Mouse (Mus musculus): ENCODE data around the gene Krt13. TPM values are rescaled to one million over a fixed set of nuclear protein-coding genes. Genes with fewer than 3 reads are reported as not detected.

Gene Krt13
- polyA plus RNA-seq (2012; rRNA removed), result not detected in 2 replicates

- DNase-seq (ENCODE audit: low read depth), result no peak
Measured at GRCm38 (mm10) chr11:100121466-100121865, at the start of gene Krt13. Gene Krt13, minus strand, starts transcription at chr11:100121566.

- no peak for DNase-seq (ENCODE audit: low read depth)
Measured at GRCm38 (mm10) chr11:100168765-100169762, 47.7 kb upstream of the Krt13 start.

- DNase-seq (ENCODE audit: low read depth), result no peak
Measured at GRCm38 (mm10) chr11:100168071-100168470, 46.7 kb upstream of the Krt13 start.

DNA sequence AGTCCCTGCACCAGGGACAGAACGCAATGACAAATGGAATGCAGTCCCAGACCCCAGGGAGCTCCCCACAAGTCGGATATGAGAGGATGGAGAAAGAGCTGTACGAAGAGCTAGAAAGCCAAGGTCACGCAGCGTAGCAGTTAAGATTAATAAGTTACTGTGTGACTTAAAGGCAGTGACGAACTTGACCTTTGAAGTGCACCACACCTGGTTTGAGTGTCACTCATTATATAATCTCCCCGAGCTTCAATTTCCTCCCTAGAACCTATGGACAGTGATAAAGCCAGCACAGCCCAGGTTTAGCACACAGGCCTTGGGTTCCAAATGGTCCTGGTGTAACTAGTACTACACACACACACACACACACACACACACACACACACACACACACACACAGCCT lies 43.0 kb upstream of the Krt13 start:
- DNase-seq (ENCODE audit: low read depth), result no peak

GRCm38 (mm10) chr11:100157908-100158477 lies 36.6 kb upstream of the Krt13 start:
- no peak for DNase-seq (ENCODE audit: low read depth)

DNA sequence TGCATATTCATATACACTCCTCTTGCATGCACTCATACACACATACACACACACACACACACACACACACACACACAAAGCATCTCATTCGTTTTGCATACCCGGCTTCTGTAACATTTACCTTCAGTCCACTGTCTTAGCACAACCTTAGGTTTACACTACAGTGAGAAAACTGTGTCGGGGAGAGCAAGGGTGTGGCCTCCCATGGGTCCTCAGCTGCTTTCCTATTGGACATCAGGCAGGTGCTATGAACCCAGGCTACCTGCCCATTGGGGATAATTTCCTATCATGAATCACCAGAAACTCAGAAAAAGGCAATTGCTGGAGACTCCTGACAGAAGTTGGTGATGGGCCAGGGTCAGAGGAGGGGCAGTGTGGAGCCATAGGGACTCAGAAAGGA lies 36.0 kb upstream of the Krt13 start:
- no peak for DNase-seq (ENCODE audit: low read depth)

DNA sequence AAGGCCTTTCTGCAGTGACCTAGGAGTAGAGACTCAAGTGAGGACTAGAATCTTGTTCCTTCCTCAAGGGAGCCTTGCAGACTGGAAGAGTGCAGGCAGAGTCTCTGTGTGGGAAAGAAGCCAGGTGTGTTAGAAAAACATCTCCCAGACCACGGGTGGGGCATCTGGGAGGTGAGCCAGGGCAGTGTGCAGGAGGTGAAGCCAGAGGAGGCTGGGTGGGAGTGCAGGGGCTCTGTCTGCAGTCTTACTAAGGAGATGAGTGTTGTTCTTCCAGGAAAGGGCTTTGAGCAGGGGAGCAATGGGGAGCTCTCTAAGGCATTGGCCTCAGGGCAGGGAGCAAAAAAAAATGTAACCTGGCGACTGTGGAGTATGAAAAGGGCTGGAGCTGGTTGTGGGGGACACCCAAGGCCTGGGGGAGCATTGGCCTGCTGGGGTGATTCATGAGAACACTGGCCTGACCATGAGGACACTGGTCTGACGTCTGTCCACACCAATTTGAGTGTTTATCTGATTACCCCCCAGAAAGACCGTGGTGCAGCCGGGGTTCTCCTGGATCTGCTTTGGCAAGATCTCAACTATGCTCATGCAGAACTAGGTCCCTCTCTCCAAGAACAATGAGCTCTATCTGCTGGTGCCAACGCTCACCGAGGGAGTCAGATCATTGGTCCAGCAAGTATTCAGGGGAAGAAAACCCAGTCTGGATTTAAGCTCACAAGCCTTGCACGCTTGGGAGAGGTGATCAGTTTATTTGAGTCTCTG lies 34.3 kb upstream of the Krt13 start:
- DNase-seq (ENCODE audit: low read depth), result no peak

DNA sequence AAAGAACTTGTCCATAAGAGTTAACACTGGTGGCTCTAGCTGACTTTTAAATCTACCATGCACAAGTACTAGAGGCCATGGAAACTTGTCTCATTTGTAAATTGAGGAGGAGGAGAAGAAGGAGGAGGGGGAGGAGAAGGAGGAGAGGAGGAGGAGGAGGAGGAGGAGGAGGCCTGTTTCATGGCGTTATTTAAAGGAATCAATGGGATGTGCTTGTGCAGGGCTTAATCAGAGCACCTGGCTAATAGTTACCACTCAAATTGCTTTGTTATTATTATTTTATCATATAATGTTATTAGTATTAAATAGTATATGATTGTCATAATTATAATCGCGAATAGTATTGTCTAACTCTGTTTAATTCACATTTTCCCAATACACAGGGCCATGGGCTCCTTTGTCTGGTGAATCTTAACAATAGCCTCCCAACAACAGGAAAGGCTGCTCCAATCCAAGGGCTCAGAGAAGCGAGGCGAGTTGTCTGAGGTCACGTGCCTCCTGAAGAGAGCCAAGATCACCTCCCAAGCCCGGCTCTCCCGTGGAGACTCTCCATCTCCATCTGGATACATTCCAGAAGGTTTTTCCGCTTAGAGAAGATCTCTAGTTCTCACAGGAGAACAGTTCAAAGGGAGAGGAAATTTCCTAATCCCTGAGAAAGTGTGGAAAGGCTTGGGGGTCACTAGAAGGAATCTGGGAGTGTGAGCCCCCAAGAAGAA lies 27.4 kb upstream of the Krt13 start, which contains the start of gene Krt19:
Gene Krt19, minus strand, starts transcription at position 51 of the 716 bp plus-strand sequence.
- DNase-seq (ENCODE audit: low read depth), result no peak

DNA sequence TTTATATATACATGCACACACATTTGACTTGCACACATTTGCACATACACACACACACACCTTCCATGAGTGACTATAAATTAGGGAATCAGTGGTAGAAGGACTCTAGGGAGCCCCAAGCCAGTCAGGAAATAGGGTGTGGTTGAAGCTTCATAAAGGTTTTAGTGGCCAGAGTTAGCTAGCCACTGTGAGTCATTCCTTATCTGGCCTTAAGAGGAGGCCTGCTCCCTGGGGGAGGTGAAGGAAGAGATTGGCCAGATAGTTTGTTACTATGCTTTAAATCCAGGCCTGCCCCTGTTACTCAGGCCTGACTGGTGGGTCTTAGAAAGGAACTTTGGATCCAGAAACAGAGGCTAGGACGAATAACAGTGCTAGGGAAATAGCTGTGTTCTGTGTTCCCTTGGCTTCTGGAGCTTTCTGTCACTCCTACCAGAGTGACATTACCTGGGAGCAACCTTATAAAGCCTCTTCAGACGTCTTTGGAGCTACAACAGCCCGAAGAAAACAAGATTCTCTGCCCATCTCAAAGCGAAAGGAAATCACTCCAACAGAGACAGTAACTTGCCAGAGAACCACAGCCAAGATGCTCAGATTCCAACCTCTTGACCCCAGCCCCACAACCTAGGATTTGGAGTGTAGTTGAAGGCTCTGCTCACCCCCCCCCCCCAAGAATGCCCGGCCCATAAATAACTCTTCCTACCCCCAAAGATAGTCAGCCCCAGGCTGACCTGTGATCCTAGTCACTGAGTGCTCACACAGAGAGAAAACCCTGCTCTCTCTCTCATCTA lies 26.4 kb upstream of the Krt13 start:
- DNase-seq (ENCODE audit: low read depth), result no peak

GRCm38 (mm10) chr11:100145858-100146560 lies 24.6 kb upstream of the Krt13 start:
- no peak for DNase-seq (ENCODE audit: low read depth)

GRCm38 (mm10) chr11:100145104-100145503 lies 23.7 kb upstream of the Krt13 start:
- no peak for DNase-seq (ENCODE audit: low read depth)

DNA sequence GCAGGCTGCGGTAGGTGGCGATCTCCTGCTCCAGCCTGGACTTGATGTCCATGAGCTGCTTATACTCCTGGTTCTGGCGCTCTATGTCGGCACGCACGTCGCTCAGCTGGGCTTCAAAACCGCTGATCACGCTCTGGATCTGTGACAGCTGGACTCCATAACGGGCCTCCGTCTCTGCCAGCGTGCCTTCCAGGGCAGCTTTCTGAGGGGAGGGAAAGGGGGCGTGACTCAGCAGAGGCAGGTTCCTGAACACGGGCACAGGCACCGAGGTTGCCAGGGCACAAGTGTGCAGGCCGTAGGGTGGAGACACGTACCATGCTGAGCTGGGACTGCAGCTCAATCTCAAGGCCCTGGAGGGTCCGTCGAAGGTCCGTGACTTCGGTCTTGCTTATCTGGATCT lies 19.6 kb upstream of the Krt13 start:
- no peak for DNase-seq (ENCODE audit: low read depth)

DNA sequence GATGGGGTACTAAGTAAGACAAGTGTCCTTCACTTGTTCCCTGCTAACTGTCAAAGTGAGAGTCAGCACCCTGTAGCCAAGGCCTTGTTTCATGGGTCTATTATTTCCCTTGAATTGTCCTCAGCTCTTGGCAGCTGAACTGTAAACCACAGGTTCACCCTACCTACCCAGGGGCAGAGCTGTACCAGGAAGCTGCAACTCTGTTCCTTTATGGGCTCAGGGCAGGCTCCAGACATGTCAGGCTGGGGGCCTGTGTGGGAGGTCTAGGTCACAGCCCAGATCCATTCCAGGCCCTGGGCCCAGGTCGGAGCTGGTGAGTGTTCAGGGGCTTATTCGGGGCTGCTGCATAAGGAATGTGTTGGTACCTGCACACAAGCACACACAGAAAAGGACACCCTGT lies 18.0 kb upstream of the Krt13 start:
- no peak for DNase-seq (ENCODE audit: low read depth)

DNA sequence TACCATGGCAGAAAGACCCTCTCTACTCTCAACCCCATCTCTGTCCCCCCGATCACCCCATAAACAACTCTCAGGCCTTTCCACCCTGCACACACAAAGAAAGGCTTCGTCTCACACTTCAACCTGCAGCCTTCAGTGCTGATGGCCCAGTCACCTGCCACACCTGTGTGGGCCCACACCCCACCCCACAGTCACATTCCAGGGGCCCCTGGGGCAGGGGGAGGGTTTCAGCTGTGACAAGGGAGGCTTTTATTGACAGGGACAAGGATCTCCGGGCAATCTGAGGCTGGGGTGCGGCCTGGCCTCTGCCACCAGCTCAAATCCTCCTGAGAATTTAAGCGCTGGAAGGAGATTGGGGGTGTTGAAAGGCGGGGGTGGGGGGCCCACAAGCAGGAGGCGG lies 17.4 kb upstream of the Krt13 start:
- DNase-seq (ENCODE audit: low read depth), result no peak

- DNase-seq (ENCODE audit: low read depth), result no peak
Measured at GRCm38 (mm10) chr11:100137693-100138092, 16.3 kb upstream of the Krt13 start.

DNA sequence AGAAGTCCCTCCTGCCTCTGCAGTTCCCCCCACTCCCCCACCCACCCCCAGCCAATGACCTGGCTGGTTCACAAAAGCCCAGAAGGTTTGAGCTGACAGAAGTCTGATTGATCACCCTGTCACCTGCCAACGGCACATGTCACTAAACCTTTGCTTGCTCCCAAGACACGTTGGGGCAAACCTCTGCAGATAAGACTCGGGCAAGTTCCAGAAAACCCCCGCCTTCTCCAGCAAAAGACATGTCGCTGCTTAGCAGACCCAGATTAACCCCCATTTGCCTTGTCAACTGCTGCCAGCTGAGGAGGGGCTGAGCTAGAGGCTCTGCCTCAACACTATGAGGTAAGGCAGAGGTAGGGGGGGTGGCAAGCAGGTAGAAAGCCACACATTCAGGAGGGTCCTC lies 15.2 kb upstream of the Krt13 start:
- DNase-seq (ENCODE audit: low read depth), result no peak

- DNase-seq (ENCODE audit: low read depth), result no peak
Measured at GRCm38 (mm10) chr11:100135731-100136130, 14.4 kb upstream of the Krt13 start, which contains the start of gene Krt15. Gene Krt15, minus strand, starts transcription at chr11:100135928.

GRCm38 (mm10) chr11:100124901-100125300 lies 3.5 kb upstream of the Krt13 start:
- DNase-seq (ENCODE audit: low read depth), result no peak

DNA sequence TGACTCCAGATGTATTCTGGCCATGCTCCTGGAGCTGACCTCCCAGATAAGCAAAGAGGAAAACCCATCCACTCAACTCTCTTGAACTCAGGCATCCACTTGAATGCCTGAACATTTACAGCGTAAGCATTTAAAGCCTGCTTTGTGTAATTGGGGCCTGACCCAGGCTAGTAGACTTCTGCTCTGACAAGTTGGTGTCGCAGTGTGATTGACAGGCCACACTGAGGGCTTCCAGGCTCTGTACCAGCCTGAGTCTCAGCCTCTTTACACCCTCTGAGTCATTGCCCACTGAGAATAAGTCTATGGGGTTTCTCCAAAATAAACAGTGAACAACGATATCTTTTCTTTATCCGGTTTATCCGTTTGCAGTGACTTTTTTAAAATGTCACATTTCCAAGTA lies 1.0 kb downstream of the Krt13 start:
- DNase-seq (ENCODE audit: low read depth), result no peak

- DNase-seq (ENCODE audit: low read depth), result no peak
Measured at GRCm38 (mm10) chr11:100113742-100114029, 7.7 kb downstream of the Krt13 start.

Measured in gonadal fat pad, adult 2 months (tissue).